Mouse (Mus musculus): ENCODE data around the gene Plxna1.
A peak's percentile ranks its signal among the peaks of the same experiment; 100 is the strongest.

The Plxna1 gene

DNA sequence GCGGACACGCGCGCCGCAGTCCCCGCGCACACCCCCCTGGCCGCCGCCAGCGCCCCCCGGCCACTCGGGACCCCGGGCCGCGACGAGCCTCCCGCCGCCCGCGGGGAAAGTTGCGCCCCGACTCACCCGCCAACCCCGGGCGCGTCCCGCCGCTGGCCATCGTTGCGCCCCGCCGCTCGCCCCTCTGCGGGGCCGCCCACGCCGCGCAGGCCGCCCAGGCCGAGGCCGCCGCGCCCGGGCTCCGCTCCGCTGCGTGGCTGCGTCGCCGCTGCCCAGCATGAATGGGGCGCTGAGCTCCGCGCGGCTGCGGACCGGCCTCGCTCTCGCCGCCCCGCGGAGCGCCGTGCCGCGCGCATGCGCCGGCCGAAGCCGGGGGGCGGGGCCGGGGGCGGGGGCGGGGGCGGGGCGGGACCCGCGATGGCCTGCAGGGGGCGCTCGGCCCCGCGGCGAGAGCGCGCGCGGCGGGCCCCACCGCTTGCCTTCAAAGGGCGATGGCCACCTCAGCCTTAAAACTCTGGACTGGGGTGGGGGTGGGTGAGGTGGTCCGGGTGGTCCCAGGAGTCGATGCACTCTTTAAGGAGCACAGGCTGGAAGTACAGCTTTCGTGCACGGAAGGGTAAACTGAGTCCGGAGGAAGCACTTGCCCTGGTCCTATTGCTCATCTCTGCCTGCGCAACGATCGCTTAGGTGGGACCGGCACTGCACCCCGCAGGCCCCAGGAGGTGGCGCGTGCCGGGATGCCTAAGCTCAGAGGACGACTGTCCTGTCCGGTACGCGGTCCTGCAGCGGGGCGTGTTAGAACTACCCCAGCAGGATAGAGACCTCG, at the start of gene Plxna1:
Gene Plxna1, minus strand, starts transcription at position 340 of the 826 bp plus-strand sequence.
- peak; percentile 80 for DNase-seq

DNA sequence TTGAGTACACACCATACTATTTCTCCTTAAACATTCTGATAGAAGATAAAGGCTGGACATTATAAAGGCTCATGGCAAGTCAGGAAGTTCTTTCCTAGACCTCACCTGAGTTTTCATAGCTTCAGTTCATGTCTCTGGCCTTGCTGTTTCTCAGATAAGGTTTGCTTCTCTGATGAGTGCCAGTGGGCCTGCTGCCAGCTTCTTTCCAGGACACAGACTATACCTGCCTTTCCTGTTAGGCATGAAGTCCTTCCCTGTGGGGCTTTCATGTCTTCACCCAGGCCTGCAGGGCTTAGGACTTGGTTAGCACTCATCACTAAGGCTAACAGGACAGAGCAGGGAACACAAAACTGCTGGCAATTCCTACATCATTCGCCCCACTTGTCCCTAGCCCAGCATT, 46.6 kb upstream of the Plxna1 start:
- no peak for DNase-seq

DNA sequence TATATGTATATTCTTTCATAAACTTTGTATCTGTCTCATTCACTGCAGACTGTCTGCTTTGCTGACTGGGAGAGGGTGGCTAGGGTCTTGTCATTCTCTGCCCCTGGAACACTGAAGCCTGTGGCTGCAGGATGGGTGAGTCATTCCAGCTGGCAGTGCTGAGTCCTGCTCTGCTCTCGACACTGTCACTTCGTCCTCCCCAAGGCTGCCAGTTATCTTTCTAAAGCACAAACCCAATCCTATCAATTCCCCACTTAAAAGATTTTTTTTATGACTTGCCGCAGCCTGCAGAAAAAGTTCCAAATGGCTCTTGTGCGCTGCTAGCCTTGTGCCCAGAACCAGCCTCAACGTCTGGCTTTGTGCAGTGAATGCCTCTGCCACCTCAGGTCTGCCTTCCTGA, 45.8 kb upstream of the Plxna1 start:
- peak; percentile 33 for DNase-seq

DNA sequence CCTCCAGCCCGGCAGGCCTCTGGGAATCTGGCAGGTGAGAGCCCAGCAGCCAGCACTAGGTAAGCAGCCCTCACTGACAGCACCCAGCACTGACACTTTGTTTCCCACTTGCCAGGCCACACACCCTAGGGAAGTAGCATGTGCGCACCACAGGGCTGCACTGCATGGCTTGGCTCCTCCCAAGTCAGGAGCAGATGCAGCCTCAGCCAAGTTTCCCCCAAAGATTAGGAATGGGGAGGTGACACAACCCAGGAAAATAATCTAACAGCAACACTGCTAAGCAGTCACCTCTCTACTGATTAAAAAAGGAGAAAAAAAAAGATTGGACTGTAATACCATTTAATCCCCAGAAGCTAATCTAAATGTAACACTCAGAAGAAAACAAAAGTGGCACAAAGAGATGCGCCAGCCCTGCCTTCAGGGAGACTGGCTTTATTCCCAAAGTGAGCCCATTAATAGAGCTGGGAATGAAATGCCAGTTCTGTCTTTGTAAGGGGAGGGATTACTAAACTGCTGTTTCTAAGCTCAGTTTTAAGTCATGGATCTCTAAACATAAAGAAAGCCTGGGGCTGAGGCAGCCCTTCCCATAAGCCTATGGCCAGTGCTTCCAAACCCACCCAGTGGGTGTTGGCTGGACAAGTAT, 44.9 kb upstream of the Plxna1 start:
- no peak for DNase-seq

DNA sequence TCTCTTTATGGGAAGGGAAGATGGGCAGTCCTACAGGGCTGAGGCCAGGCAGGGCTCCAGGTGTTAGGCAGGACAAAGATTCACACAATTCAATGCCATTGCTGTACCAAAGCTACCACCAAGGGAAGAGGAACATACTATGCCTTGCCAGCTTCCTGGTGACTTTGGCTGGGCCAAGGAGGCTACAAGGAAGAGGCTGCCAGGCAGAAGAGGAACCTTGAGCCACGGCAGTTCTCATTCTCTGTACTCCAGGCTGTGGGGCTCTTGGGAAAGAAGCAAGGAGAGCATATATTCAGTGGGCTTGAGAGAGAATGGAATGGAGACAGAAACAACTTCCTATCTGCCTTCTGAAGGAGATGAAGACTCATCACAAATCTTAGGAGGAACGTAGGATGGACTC, 42.5 kb upstream of the Plxna1 start:
- DNase-seq = no peak

DNA sequence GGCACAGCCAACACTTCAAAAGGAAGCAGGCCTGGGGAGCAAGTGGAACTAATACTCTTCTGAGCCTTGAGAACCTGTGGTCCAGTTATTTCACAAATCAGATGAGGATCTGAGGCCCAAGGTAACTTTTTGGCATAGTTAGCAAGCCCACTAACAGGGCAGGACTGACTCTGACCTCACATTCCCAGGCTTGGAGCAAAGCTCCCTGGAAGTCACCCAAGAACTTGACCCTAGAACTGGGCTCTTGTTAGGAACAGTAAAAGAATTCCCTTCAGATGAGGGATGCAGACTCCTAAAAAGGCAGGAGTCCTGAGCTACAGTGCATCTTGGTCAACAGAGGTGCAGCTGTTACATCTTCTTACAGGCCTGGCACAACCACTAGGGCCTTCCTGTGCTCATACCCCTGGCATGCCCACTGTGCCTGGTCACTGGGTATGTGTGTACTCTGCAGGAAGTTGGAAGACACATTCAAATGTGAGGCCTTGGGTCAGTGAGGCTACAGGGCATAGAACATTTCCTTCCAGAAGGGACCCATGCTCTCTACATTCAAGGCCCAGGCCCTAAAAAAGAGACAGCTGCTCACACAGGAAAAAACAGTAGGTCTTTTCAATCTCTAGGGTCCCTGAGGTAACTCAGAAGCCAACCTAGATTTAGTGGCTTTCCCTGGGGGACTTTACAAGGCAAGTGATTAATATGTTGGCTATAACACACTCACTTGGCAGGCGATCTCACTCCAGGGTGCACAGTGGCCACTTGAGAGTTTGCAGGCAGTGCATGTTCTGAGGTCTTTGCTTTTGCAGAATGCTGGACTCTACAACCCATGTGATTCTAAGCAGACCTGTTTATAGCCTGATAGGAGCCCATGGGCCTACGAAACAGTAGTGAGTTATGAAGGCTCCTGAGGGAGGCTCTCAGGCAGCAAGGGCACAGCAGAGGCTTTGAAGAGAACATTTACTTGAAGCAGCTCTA, 41.1 kb upstream of the Plxna1 start:
- peak; percentile 42 for DNase-seq

DNA sequence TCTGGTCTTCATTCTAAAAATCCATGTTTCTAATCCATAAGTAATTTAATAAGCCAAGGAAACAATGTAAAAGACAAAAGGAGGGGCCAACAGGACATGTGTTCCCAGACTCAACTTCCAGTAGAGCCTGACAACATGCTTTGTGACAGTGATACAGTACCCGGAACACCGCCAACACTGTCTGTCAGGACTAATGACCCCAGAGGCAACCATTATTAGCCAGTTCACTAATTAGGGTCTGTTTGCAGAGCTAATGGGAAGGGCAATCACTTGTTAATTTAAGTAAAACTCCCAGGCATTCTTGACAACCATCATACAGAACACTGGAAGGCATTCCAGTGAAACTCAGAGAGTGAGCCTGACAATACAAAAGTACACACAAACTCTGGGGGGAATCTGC, 40.0 kb upstream of the Plxna1 start:
- DNase-seq = no peak

DNA sequence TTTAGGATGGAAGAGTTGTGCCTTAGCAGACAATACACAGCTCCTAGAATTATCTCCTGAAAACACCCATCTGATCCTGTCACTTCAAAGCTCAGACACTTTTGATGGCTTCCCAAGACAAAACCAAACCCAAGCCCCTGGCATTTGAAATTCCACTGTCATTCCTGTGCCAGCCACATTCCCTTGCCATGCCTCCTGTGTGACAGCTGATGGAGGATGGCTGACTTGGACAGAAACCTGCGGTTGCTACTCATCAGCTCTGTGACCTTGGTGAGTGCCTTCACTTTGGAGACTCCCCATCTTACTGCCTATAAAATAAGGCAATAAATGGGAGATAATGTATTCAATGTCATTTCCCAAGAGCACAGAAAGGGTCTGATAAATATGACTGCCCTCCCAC, 37.1 kb upstream of the Plxna1 start:
- DNase-seq = no peak

DNA sequence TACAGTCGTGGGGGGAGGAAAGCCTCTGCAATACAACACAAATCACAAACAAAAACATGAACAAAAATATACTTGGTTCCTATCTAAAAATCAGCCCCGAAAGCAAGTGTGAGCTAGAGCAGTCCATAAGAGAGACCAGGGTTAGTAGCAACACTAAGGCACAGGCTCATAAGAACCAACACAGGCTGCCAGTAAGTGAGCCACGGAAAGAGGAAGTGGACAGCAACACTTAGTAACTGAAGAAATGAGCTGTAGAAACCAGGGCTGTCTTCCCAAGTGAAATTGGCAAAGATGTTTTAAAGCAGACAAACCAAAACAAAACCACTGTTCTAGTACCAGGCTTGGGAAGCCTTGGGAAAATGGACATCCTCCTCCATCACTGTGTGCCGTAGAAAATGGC, 35.5 kb upstream of the Plxna1 start:
- DNase-seq = no peak

DNA sequence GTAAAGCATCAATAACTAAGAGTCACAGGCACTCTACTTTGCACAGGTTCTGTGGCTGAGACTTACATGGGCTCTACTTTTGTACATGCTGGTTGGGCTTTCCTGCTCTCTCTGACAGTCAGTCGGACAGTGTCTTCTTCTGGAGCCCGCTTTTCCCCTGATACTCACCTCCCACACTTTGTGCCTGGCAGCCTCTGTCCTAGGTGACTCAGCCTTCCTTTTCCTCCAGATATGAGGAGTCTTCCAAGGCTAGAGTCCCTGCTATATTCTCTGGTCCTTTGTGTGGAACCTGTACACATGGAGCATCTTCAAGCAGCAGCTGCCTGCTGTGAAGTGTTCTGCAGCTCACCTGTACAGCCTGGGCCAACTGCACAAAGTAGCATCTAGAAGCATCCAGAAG, 31.4 kb upstream of the Plxna1 start:
- no peak for DNase-seq

DNA sequence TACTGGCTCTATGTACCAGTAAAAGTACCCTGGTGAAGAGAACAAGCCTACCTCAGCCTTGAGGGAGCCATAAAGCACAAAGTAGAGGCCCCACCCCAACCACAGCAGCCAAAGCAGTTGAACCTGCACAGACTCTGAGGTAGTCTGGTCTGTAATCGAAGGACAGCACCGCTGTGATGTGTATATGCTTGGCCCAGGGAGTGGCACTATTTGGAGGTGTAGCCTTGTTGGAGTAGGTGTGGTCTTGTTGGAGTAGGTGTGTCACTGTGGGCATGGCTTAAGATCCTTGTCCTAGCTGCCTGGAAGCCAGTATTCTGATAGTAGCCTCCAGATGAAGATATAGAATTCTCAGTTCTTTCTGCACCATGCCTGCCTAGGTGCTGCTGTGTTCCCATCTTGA, 29.8 kb upstream of the Plxna1 start:
- DNase-seq = no peak

DNA sequence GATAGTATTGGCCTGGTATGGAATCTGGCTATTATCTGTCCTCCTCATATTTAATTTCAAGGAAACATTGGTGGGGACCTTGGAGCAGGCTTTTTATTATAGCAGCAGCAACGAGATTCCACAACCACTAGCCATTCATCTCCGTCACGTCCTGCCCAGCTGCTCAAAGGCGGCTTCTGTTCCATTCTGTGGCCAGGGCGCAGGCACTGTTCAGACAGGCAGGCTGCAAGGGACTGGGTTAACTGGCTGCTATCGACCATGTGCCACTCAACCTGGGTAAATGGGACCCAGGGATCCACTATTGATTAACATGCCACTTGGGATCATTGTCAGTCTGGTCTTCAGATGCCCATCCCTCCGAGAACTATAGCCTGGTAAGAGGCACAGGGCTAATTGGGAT, 27.4 kb upstream of the Plxna1 start:
- DNase-seq = no peak

DNA sequence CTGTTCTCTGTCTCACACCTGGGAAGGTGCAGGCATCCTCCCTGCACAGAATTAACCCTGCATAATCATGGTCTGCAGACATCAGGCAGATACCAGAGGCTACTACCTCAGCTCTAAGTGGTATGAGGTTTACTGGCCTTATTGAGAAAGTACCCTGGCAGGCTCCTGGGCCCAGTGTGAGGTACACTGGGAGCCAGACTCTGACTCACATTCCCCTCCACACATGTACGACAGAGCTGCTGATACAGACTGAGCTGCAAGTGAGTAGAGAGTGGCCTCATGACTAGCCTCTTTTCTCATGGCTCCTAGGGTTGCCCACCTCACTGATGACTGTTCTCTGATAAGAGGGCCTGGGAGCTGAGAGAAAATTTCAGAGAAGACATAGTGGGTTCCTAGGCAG, 24.5 kb upstream of the Plxna1 start:
- DNase-seq = no peak

DNA sequence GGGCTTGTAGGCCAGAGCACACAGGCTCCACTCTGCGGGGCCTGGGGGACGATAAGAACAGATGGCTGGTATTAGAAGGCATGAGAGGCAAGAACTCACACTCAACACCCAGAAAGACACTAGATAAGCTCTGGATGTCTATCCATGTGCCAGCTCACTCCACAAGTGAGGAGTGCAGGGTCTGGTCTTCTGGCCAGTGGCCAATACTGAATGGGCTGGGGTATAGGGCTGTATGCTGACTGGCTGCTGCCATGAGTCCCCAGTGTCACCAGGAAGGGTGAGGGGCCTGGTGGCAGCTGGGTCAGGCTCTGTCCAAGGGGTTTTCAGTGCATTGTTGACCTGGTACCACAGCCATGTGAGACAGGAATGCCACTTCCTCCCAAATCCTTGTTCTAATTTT, 22.3 kb upstream of the Plxna1 start:
- no peak for DNase-seq

DNA sequence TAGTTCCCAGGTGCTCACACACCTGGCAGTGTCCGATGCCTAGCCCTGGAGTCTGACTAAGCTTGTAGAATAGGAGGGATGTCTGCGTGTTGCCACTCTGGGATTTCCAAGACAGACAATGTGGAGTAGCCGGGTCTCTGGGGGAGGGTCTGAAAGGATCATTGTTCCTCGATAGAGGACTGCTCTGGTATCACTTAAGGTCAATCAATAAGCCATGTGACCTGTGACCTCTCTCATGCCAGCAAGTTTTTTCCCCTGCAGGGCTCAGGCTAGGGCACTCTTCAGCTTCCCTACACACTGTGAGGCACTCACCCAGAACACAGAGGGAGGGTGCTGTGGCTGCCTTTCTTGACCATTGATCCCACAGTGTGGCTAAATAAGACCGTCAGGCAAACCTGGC, 19.4 kb upstream of the Plxna1 start:
- DNase-seq = no peak

DNA sequence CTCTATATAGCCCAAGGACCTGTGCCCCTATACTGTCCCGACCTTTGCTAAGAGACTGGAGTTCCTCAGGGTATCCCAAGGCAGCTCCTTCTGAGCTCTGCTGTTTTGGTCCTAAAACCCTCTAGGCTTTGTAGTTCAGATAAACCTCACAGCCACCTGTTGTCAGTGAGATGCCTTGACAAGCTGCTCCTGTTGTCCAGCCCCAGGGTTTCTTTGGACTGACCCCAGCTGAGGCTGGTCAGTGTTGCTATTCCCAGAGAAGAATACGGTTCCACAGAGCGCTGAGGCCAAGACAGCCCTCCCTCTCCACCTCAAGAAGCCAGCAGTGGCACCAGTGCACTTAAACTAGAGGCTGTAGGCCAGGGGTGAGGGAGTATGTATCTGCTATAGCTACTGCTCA, 18.8 kb upstream of the Plxna1 start:
- DNase-seq = no peak

DNA sequence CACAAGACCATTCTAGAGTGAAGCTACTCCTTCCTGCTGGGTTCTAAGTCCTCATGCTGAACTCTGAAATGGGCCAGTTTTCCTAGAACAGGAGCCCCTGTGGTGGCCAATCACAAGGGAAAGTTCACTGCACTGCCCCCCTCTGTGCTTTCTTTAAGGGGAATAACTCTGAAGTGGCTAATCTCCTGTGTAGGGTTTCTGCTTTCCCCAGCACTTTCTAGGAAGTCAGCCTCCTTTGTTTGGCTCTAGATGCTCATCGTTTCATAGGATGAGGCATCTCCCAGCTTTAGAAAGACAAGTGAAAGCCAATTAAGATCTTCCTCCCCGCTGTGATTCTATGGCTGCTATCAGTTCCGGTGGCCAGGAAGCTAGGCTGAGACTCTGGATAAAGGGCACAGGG, 18.3 kb upstream of the Plxna1 start:
- DNase-seq = no peak

DNA sequence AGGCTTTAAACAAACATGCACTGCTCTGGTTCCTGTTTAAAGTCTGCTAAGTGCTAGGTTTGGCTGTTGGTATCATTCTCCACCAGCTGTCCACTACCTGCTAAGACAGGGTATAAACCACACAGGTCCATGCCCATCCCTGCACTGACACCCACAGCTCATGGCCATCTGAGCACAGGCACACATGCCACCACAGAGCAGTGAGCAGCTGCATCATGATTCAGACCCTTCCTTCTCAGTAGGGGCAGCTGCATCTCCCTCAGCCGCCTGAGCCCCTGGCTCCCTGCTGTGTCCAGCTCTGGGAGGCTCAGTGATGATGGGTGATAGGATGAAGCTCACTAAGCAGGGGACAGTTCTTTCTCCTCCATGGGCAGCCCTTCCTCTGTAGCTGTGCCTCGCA, 15.8 kb upstream of the Plxna1 start:
- no peak for DNase-seq

DNA sequence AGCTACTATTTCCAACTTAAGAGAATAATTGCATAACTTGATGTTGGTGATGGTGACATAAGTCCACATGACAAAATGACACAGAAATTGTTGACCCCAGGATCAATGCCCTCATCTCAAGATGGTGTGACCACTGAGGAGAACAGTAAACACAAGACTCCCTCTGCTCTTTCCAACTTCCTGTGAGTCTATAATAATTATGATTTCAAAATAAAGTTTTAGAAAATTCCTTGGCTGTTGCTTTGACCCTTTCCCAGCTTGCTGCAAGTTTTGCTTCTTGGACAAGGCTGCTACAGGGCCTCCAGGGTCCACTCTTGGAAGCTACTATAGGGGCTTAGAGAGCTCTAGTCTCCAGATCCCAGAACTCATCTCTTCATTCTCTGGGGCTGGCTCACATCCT, 6.4 kb upstream of the Plxna1 start:
- DNase-seq = peak; percentile 35

DNA sequence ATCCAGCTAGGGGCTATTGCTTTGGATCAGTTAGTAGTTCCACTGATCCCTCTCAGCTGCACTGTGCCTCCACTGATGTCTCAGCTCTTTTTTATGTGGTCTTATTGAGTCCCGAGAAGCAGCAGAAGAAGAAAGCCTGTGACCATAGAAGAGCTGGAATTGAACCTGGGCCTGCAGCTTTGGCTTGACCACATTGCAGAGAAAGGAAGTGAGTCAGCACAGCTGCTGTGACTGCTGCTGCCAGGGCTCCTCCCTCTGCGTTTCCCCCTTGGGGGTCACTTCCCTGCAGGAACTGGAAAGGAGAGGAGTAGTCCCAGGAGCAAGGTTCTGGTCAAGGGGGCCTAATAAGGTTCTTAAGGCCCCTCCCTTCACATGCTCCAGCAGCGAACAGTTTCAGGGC, 1.9 kb upstream of the Plxna1 start:
- peak; percentile 60 for DNase-seq

DNA sequence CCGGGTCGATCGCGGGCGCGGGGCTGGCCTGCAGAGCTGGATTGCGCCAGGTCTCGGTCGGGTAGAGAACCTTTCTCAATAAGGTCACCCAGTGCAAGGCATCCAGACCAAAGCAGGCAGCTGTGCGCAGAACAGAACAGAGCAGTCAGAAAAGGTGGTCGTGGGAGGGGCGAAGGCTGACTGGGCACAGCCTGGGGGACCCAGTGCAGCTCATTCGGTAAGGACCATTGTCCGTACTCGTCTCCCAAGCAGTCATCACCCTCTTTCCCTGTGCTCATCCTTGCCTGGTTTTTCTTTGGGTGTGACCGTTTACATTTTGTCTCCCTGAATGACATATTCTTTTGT, 659 bp upstream of the Plxna1 start:
- DNase-seq = no peak

DNA sequence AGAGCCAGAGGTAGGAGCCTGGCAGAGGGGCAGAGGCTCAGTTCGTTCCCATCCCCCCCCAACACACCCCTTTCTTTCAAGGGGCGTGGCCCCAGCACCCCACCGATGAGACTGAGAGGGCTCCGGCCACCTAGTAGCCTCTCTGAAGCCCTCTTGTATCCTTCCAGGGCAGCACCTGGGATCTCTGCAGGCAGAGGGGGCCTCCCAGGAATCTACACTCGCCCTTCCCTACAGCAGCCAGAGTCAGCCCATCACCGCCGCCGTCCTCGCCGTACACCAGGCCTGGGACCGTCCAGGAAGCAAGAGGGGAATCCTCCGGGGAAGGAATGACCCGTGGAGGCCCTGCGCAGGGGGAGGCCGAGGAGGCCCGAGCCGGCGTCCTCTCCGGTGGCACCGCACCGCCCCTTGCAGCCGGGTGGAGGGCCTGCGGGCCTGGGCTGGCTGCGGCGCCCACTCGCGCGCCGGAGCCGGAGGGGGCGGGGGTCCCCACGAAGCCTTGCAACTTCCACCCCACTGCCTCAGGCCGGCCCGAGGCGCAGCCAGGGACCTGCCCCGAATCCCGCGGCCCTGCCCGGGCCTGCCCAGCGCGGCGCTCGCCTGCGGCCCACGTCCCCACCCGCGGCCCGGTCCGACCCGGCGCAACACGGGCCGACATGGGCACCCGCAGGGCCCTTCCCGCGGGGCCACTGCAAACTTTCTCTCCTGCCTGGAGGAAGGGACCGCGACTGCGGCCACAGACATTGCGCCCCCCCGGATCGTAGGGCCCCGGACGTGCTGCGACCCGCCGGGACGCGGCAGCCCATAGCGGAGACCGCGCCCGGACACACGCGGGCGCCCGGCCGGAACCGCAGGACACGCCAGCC, 771 bp downstream of the Plxna1 start:
- DNase-seq = peak; percentile 76

Measured in kidney, postnatal 10 days (tissue).